Mouse (Mus musculus) thymus, postnatal 25 days (tissue): ENCODE results near the gene Pcp4.
A peak's percentile ranks its signal among the peaks of the same experiment; 100 is the strongest.
"Not testable (repeated sequence)": the region's sequence is repeated elsewhere in the genome, so short reads cannot be mapped to it uniquely, and the experiment has no call there.

Source experiments
- DNase-seq: peaks from one replicate; pipeline ENCODE4 v3.0.0; 2022

Pcp4 gene

DNA sequence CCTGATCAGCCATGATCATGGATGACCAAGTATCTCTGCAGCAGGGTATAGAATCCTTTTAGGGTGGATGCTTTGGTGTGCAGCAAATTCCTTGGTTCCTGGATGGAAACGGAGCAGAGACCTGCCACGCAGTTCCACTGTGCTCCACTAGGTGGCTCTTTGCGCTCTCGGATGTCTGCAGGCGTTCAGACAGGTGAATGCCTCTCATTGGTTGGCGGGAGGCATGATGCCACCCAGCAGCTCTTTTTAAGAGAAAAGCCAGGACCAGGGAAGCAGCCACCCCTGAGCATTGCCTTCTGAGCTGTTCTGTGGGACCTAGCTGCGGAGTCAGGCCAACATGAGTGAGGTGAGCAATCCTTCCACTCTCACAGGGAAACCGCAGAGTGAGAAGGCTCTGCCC lies at the start of gene Pcp4:
Pcp4 (plus strand) TSS at position 162 of the 400 bp plus-strand sequence.
- peak; percentile 52 for DNase-seq

DNA sequence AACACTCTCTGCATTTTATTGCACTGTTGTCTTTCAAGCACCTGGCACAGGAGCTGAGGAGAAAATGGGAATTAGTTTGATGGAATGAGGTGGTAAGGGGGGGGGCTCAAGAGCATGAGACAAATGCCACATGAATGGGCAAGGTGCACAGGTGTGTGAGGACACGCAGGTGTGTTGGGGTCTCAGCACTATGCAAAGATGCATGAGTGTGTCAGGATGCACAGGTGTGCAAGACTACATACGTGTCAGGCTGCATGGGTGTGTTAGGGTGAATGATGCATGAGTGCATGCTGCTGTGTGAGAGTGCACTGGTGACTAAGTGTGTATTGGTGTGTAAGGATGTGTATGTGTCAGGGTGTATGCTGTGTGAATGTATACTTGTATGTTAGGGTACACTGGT lies 42.4 kb upstream of the Pcp4 start:
- no peak for DNase-seq

DNA sequence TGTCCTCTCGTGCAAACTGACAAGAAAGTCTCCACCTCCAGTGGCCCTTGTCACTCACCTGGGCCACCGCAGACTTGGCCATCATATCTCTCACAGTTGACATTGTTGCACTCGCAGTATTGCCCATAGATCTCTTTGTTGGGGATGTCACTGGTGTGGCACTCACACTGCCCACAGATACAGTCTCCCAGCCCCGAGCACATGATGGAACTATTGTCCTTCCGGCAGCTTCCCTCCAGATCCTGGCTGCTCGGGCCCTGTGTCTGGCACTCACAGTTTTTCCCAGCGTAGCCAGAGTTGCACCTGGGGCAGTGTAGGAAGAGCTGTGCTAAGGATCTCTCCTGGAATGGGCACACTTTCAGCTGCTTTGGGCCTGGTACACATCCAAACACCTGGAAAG lies 40.7 kb upstream of the Pcp4 start:
- DNase-seq, result no peak

DNA sequence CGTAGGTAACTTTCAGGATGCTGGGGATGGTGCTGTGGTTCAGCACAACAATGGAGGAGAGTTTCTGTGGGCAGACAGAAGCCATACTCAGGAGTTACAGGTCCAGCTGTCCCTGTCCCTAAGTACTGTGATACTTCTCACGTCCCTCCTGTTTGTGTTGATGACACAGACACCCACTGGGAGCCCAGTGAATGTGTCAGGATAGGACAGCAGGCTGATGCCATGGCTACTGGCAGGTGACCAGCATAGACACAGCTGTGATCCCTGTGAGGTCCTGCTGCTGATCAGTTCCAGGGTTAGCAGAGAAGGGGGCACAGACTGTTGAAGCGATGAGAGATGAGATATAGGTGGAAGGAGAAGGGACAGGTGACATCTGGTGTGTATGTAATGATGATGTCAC lies 38.4 kb upstream of the Pcp4 start:
- DNase-seq, result no peak

DNA sequence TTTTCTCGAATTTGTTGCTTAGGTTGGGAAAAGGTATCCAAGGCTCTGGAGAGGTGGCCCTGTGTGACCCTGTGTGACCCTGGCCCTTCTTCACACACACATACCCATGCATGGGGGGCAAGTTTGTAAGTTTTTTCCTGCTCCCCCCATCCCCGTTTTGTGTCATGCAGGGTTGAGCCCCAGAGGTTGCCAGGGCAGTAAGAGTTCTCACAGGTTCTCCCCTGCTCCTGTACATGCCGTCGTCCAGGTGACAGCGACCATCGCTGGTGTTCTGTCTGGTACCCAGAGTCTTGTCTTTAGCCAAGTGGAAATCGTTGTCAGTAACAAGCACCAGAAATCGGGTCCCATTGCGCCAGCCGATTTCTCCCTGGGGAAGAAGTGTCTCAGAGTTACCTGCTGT lies 34.1 kb upstream of the Pcp4 start:
- no peak for DNase-seq

DNA sequence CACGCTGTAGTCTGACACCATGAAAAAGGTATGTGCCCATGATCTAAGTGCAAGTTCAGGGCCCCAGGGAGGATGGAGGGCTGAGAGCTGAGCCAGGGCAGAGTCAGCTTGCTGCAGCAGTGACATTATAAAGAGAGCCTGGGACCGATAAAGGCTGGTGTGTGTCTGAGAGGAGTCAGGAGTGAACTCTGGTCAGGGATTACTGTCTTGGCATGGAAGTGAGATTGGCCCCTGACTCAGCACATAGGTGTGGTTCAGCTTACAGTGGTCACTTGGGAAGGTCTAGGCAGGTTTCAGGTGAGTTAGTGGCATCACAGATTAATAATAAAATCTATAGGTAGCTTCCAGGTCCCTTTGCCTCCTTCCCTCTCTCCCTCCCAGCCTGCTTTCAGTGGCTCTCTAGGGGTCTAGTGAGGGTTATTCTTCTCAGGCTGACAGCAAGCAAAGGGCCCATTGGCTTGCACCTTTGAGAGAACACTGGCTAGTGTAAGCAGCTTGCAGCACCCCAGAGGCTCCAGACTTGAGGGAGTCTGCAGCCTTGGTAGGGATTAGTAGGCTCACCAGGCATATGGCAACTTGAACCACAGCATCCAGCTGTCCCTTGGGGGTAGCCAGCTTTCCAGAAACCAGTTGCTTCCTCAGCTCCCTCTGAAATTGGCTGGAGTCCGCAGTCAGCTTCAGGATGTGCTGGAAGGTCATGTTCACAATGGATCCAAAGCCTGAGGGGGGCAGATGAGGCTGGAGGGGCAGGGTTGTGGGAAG lies 33.2 kb upstream of the Pcp4 start:
- DNase-seq, result no peak

DNA sequence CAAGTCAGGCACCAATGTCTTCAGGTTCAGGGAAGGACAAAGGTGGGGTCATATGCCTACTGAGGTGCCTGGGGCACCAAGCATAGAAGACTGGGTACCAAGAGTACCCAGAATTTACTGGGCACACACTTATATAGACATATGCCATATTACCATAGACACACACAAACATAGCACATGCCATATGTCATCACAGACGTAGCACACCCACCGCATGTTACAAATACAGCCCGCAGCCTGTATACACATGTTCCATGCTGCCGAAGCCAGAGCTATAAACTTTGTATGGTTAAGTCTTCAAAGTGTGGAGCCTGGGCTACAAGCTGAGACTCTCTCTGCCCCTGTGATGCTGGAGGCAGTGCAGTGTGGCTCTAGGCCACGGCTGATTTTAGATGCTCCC lies 28.5 kb upstream of the Pcp4 start:
- DNase-seq, result no peak

DNA sequence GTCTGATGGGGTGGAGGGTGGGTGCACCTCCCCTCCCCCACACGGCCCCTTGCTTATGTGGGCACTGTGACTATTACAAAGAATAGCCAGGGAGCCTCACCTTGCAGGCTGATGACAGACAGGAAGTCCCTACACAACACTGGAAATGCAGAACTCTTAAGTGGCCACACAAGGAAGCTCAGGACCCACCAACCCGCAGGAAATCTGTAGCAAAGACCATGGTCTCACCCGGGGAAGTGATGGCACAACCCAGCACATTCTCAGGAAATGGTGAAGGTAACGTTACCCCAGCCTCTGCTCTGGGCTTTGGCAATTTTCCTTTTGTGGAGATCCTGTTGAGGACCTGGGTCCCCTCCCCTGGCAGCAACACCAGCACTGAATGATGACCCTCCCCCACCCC lies 27.7 kb upstream of the Pcp4 start:
- no peak for DNase-seq

DNA sequence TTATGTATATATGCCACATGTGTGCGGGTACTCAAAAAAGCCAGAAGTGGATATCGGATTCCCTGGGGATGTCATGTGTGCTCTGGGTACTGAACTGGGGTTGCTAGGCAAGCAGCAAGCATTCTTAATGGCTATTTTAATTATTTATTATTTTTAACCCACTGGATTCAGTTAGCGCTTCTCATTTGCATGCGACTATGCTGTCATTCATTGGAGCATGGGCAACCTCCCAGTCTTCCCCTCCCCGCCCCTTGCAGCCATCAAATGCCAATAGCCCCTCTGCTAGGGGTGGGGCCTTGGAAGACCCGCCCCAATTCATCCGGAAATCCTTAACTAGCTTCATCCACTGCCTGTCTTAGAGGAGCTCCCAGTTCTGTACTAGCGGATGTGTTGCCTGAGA lies 26.5 kb upstream of the Pcp4 start:
- no peak for DNase-seq

DNA sequence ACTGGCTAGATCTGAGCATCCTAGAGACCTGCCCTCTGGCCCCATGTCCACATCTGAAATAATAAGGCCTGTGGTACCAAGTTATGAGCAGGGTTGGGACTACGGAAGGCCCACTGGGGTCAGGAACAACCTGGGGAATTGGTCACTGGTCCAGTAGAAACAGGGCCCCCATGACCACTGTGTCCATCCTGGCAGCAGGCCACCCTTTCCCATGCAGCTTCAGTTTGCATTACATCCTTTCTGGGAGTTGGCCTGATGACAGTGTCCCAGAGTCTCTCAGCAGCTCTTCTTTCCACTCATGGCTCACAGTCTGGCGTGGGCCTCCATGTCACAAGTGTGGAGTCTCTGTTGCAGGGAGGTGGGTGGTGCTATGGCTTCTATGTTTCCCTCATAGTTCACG lies 25.6 kb upstream of the Pcp4 start:
- DNase-seq, result no peak

DNA sequence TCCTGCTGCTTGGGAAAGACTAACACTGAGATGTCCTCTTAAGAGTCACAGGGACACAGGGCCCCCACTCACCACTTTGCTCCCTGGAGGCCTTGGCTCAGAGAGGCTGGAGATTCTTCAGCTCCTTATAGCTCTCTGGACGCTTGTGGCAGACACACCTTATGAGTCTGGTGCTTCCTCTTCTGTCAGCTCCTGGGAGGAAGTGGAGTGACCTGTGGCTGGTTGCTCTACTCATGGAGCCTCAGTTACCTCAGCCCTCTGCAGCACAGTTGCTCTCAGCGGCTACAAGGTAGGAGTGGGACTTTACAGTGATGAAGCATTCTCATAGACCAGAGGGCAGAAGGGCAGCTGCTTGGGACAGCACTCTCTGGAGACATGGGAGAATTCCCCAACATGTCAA lies 23.9 kb upstream of the Pcp4 start, which contains the start of gene Itgb2l:
Itgb2l (minus strand) TSS at position 152 of the 400 bp plus-strand sequence.
- DNase-seq, result no peak

DNA sequence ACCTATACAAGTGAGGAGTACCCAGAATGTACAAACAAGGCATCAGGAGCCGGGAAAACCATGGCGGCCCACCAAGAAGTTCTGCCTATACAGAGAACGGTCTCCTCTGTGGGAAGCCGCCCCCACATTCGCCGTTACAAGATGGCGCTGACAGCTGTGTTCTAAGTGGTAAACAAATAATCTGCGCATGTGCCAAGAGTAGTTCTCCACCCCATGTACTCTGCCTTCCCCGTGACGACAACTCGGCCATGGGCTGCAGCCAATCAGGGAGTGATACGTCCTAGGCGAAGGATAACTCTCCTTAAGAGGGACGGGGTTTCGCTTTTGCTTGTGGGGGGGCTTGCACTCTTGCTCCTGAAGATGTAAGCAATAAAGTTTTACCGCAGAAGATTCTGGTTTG lies 16.5 kb upstream of the Pcp4 start:
- DNase-seq, result not testable (repeated sequence)

DNA sequence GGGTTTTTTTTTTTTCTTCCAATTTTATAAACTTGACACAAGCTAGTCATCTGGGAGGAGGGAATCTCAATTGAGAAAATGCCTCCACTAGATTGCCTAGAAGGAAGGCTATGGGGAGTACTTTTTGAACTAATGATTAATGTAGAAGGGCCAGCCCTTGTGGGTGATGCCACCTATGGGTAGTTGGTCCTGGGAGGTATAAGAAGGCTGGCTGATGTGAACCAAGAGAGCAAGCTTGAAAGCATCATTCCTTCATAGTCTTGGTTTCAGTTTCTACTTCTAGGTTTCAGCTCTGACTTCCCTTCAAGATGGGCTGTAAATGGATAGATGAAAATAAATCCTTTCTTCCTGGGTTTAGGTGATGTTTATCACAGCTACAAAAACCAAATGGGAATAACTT lies 13.3 kb upstream of the Pcp4 start:
- DNase-seq, result no peak

DNA sequence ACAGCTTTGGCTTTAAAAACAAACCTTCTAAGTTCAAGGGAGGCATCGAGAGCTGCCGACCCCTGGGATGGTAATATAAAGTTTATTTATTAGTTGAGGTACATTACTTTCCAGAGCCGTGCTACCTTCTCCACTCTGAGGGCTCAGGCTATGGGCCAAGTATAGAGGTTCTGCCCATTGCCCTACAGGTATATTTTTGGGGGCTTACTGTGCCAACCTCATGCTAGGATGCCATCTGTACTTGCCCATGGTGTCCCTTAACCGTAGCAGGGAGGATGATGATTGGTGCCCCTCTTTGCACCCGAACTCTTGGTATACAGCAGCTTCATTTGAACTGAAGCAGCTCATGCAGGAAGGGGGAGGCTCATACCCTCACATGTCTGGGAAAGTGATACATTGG lies 9.8 kb upstream of the Pcp4 start:
- no peak for DNase-seq

DNA sequence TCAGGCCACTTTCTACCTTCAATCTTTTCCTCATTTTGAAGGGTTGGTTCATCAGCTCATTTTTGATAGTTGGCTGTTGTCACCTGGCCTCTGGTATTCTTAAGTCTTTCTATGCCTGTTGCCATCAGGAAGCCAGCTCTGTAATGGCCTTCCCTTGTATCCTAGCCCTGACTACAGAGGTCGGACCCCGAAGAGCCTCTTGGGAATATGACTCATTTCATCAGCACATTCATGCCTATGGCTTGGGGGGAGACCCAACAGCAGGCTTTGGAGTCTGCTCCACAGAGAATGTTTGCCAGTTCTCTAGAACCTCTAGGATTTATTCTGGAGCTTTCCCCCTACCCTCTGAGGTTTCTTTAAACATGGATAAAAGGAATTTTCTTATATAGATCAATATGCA lies 8.1 kb upstream of the Pcp4 start:
- no peak for DNase-seq

DNA sequence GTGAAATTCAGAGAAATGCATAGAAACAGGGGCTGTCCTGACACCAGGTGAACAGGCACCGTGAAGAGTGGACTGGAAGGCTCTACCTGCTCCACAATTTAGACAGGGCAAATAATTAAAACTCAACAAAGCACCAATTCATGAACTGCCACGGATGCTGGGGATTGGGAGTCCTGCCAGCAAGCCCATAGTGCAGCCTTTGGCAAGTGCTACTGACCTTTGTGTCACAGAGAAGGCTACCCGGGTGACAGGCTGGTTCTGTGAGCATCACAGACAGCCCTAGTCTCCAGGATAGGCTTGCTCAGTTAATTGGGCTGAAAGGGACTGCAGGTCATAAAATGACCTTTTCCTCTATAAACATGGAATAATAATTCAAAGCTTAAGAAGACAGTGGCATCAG lies 6.6 kb upstream of the Pcp4 start:
- no peak for DNase-seq

DNA sequence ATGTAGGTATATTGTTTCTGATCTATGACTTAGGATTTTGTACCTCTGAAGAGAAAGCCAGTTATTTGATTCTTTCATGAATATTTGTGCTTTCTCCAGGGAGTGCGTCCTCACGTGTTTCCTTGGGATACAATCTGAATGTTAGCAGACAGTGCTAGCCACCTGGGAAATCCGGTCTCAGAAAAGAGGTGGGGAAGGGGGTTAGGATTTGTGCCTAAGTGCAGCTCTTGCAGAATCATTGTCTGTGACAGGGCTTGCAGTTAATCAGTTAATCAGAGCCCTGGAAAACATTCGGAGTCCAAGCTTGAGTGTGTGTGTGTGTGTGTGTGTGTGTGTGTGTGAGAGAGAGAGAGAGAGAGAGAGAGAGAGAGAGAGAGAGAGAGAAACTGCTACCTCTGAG lies 605 bp downstream of the Pcp4 start:
- no peak for DNase-seq

DNA sequence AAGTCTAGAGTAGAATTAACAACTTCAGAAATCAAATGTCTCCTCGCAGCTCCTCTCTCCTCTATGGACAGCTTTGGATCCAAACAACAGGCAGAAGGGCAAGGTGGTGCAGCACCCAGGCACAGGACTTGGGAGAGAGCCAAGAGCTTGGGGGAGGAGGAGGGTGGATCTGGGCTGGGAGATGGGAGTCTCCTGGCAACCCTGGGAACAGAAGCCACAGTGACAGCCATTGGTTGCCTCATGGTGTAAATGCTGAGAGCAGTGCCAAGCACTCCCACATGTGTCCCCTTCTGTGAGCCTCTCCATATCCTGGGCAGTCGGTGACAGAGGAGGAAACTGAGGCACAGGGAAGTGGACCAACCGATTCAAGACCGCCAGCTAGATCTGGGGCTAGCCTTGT lies 1.3 kb downstream of the Pcp4 start:
- no peak for DNase-seq

DNA sequence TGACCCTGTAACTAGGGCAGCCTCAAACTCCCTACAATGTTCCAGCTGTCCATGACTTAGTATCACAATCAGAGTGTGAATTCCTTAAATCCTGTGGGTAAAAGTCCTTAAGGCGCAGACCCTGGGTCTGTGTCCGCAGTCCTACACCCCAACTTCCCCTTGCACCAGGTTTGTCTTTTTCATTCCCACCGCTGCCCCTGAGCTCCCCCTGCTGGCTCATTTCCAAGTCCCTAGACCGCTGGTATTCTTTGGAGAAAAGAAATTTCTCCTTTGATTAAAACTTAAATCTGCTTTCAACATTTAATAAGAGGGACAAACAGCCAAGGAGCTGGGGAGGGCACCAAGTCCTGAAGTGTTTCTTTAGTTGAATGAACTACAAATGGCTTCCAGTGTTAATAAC lies 2.2 kb downstream of the Pcp4 start:
- peak; percentile 36 for DNase-seq

DNA sequence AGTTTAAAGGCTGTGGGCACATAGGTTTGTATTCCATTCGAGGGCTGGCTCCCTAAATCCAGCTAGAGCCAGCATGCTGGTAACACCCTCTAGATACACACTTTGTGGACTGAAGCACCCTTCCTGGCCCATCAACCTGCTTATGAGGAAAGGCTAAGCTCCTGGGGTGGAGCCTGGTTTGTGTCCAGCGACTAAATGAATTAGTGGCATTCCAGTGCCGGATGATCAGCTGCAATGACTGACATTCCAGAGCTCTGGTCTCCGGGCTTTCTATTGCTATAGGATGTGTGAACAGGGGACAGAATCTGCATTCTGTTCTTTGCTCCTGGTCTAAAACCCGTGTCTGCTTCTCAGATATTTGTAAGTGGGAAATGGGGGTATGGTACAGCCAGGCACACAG lies 5.0 kb downstream of the Pcp4 start:
- no peak for DNase-seq

DNA sequence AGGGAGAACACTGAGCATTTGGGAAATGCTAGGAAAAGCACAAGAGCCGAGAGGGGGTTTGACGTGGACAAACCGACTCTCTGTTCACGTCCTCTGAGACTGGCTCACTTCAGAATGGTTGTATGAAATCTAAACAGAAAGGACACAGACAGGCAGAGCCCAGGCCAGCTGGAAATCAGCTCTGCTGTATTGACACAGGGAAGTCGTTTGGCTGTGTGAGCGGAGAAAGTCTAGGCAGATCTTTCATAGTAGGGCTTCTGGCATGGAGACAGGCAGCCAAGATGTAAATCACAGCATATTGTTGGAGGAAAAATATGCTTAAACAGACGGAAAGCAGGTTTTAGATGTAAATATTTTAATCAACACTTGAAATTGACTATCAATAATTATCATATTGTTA lies 5.4 kb downstream of the Pcp4 start:
- no peak for DNase-seq

DNA sequence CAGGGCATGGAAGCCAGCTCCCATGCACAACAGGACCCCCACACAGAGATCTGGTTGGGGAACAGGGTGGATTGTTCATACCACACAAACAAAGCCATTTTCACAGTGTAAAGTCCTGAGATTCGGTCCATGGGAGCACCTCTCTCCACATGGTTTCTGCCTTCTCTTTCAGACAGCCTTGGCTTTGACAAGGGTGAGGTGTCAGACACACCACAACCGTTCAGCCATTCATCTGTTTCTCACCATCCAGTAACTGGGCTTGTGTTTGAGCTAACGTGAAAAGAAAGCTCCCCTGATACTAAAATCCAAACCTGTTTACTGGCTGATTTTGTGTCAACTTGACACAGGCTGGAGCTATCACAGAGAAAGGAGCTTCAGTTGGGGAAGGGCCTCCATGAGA lies 6.8 kb downstream of the Pcp4 start:
- no peak for DNase-seq

DNA sequence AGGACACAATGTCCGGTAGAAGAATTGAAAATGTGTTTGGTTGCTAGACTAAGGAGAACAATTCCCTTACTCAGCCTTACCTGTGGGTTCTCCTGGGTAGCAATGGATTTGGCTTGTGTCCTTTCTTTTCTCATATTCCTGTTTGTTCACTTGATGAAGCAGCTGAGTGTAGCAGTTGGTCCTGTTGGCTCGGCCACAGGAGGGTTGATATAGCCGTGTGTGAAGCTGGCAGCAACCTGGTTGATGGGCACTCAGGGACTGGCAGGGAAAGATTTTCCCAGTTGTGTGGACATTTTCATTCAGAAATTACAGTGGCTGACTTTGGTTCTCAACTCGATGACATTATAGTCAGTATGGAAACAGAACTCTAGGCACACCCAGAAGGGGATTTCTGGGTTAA lies 14.4 kb downstream of the Pcp4 start:
- no peak for DNase-seq

DNA sequence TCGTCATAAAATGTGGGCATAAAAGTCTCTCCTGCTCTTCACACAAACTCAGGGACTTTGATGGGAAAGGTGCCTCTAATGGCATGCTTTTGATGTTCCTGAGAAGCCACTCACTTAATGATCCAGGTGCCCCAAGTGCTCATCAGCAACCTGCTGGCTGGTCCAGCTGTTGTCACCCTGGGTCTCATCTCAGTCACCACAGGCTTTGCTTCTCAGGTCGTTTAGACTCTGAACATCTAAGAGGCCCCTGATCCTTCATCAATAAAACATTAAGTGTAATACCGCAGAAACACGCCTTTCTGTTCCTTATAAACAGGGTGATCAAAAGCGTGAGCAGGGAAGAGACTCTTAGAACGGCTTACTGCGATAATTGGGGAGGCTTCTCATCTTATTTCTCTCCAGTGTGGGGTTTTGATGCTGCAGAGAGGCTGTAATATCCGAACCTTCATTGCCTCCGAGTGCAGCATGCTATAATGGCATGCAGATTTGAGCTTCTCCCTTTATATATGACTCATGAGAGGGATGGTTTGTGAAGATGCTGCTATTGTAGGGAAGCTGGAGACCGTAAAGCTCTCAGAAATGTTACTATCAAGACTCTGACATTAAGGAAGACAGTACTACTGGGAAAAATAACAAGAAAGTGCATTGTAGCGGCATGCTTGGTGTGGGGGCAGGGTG lies 19.7 kb downstream of the Pcp4 start:
- DNase-seq, result no peak

DNA sequence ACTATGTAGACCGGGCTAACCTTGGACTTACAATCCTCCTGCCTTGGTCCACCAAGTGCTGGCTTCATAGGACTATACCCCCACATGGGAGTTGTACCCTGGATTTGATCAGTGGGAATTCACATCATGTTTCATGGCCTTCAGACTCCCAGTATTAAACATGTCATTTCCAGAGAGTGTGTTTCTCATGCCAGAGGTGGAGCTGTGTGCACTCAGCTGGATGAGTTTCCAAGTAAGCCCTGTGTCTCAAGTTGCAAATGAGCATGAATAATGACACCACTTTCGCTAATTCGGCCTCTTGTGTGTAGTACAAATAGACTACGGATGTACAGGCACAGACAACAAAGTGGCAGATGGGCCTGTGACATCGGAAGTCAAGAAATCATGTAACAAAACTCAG lies 20.6 kb downstream of the Pcp4 start:
- no peak for DNase-seq
